Mouse (Mus musculus) stomach, embryonic 15.5 days (tissue): Measurements from ENCODE around the gene Ncoa1. TPM values are rescaled to one million over a fixed set of nuclear protein-coding genes. Genes with fewer than 3 reads are reported as not detected.
"Not testable (repeated sequence)": the region's sequence is repeated elsewhere in the genome, so short reads cannot be mapped to it uniquely, and the experiment has no call there.

Experiments
- ATAC-seq: fragments of 200-750 bp; cut with Nextera tagmentation; 2 replicates; pipeline ENCODE4 v1.8.0; 2017; ENCODE audit warnings: low read depth, moderate number of reproducible peaks, moderate TSS enrichment; ENCODE audit not compliant: insufficient read depth, low FRiP score
- H3K27ac ChIP-seq: fragments of 300-500 bp; sonication (generic); 2 replicates; pipeline ENCODE4 v1.5.1; 2015; ENCODE audit warnings: mild to moderate bottlenecking, inconsistent platforms
- H3K27me3 ChIP-seq: fragments of 300-500 bp; sonication (generic); replicated peaks from 2 replicates; pipeline ENCODE4 v1.6.1; 2015; ENCODE audit warnings: inconsistent platforms
- H3K36me3 ChIP-seq: fragments of 300-500 bp; sonication (generic); 2 replicates; pipeline ENCODE4 v1.6.1; 2015; ENCODE audit warnings: inconsistent platforms
- H3K4me1 ChIP-seq: fragments of 300-500 bp; sonication (generic); 2 replicates; pipeline ENCODE4 v1.6.1; 2015; ENCODE audit warnings: inconsistent platforms
- H3K4me2 ChIP-seq: fragments of 300-500 bp; sonication (generic); 2 replicates; pipeline ENCODE4 v1.6.1; 2015; ENCODE audit warnings: mild to moderate bottlenecking, inconsistent platforms
- H3K4me3 ChIP-seq: fragments of 300-500 bp; sonication (generic); replicated peaks from 2 replicates; pipeline ENCODE4 v1.5.1; 2015; ENCODE audit warnings: inconsistent platforms
- H3K9ac ChIP-seq: fragments of 300-500 bp; sonication (generic); 2 replicates; pipeline ENCODE4 v1.6.1; 2015; ENCODE audit warnings: inconsistent platforms
- H3K9me3 ChIP-seq: fragments of 300-500 bp; sonication (generic); 2 replicates; pipeline ENCODE4 v1.6.1; 2016; ENCODE audit warnings: inconsistent platforms
- WGBS: fragments of 180-500 bp; shearing (Covaris S2); methylation state at CpG from one replicate; pipeline ENCODE4 v1.1.7; 2015; 5-methylcytosine and 5-hydroxymethylcytosine counted together
- polyA plus RNA-seq: library from polyadenylated mRNA; unstranded; fragments of >200 nt; fragmentation: Nextera tagmentation; extraction: Ambion mirVana; gene quantifications from 2 replicates; pipeline ENCODE4 v1.2.1, GENCODE M21; 2015

Gene Ncoa1
- polyA plus RNA-seq, 1 experiment from 2014 or later: 8.3 TPM

DNA sequence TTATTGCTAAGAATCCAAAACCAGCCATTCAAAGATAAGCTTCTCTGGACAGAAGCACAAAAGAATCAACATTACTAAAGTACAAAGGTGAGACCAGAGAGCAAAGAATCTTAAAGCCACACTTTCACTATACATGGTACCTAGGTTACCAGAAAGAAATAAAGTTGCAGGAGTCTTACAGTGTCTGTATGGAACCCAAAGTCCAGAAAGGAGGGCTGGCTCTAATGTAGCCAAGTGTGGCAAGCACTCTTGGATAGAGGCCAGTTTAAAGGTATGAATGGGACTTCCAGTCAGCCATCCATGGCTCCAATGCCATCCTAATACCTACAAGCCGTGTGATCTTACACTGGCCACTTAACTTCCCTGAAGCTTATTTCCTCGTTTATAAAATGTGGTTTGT, 7.9 kb downstream of the Ncoa1 start:
- no peak overlapping the region for H3K9ac ChIP-seq
- 52% methylated on average over 2 of the region's 2 CpGs for WGBS
- no peak overlapping the region for H3K27ac ChIP-seq
- no peak overlapping the region for H3K4me3 ChIP-seq
- no peaks in the 10 kb centered on the region for H3K36me3 ChIP-seq
- ATAC-seq: no peak
- no peaks in the 10 kb centered on the region for H3K4me1 ChIP-seq
- no peaks in the 10 kb centered on the region for H3K27me3 ChIP-seq
- H3K9me3 ChIP-seq: no peaks in the 10 kb centered on the region
- no peak overlapping the region for H3K4me2 ChIP-seq

DNA sequence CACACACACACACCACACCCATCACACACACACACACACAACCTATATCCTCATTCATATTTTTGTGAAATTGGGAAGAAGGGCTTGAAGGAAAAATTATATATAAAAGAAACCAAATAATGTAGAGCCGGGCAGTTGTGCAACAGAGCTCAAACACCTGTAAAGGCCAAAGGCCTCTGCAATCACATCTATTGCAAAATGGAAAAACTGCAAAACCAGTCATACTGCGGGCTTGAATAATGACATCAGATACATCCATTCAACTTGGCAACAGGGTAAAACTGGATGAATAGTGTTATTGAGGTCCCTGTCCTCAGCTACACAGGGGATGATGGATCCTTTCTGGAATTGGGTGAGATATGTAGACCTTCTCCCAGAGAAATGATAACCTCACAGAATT, 13.3 kb downstream of the Ncoa1 start:
- Histone ChIP-seq H3K27ac (no peak overlapping the region), H3K4me1 (no peaks in the 10 kb centered on the region), H3K4me3 (no peak overlapping the region), H3K4me2 (no peak overlapping the region), H3K9ac (no peak overlapping the region), H3K27me3 (no peaks in the 10 kb centered on the region), H3K9me3 (no peaks in the 10 kb centered on the region), H3K36me3 (no peaks in the 10 kb centered on the region)
- 70% methylated on average over 2 of the region's 2 CpGs for WGBS
- ATAC-seq: no peak

DNA sequence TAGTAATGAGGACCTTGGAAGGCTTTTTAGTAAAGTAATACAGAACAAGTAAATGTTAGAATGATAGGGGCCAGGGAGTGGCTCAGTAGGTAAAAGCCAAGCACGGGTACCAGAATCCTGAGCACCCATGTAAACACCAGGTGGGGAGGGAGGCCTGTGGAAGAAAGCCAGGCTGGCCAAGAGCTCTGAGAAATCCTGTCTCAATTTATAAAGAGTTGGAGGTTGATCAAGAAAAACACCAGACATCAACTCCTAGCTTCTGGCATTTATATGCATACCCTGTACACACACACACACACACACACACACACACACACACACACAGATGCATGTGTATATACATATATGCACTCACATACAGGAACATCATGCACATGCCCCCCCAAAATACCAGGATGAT, 14.6 kb downstream of the Ncoa1 start:
- Histone ChIP-seq H3K9me3 (no peaks in the 10 kb centered on the region), H3K27ac (no peak overlapping the region), H3K27me3 (no peaks in the 10 kb centered on the region), H3K4me2 (no peak overlapping the region), H3K4me3 (no peak overlapping the region), H3K4me1 (no peaks in the 10 kb centered on the region), H3K36me3 (no peaks in the 10 kb centered on the region), H3K9ac (no peak overlapping the region)
- WGBS: 56% methylated on average over 1 of the region's 1 CpGs
- no peak for ATAC-seq

DNA sequence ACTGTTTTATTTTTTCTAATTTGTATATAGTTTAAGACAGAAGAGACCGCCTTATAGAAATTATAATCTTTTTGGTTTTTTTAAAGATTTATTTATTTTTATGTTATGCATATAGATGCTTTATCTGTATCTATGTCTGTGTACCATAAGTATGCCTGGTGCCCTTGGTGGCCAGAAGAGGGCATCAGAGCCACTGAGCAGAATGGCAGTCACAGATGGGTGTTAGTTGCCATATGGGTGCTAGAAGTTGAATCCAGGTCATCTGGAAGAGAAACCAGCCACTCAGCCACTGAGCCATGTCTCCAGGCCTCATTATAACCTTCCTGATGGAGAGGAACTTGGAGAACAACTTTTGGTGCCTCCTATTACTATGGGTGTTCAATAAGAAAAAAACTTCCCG, 16.0 kb downstream of the Ncoa1 start:
- Histone ChIP-seq H3K27me3 (no peaks in the 10 kb centered on the region), H3K27ac (no peak overlapping the region), H3K9ac (no peak overlapping the region), H3K4me1 (no peaks in the 10 kb centered on the region), H3K36me3 (no peaks in the 10 kb centered on the region), H3K4me2 (no peak overlapping the region), H3K4me3 (no peak overlapping the region), H3K9me3 (no peaks in the 10 kb centered on the region)
- 90% methylated on average over 2 of the region's 2 CpGs for WGBS
- ATAC-seq: no peak

DNA sequence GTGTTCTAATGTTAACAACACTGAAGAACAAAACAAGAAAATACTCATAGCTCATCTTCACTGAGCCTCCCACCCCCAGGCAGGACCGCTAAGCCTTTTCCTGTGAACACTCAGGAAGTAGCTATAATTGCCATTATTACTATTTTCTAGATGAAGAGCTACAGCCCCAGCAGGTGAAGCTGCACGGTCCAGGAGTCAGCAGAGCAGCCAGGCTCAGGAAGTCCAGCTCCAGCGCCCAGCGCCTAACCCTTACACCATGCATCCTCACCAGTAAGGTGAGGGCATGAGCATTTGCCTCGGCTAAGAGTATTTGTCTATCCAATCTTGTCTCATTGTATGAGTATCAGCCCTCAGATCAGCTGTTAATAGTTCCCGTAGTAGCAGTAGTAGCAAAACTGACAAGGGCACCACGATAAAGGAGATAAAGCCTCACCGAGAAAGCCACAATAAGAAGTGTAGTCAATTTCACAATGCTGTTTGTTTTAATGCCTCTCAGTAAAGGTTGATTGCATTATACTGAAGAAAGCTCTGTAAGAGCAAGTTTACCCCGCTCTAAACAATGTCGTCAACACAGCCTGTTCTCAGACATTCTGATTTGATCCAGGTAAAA, 21.9 kb downstream of the Ncoa1 start:
- no peak overlapping the region for H3K4me2 ChIP-seq
- H3K27me3 ChIP-seq: no peaks in the 10 kb centered on the region
- H3K9me3 ChIP-seq: no peaks in the 10 kb centered on the region
- H3K36me3 ChIP-seq: no peaks in the 10 kb centered on the region
- H3K4me1 ChIP-seq: peaks cover 6% of the 10 kb centered on the region; the same call in 1 of the 2 replicates
- no peak overlapping the region for H3K9ac ChIP-seq
- no peak overlapping the region for H3K4me3 ChIP-seq
- 68% methylated on average over 10 of the region's 10 CpGs for WGBS
- no peak for ATAC-seq
- no peak overlapping the region for H3K27ac ChIP-seq

DNA sequence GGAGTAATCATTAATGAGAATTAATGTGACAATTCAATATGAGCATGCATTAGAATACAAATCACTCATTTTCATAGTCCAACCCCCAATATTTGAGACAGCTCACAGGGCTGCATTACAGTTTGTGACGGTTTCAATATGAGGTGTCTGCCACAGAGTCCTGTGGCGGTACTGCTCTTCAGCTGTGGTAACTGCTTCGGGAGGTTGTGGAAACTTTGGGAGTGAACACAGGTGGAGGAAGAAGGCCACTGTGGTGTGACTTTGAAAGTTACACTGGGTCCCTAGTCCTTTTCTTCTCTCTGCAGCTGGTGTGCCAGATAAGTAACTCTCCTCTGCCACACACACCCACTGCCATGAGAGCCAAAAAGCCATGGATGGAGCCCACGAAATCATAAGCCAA, 22.7 kb downstream of the Ncoa1 start:
- Histone ChIP-seq H3K27me3 (no peaks in the 10 kb centered on the region), H3K36me3 (no peaks in the 10 kb centered on the region), H3K4me3 (no peak overlapping the region), H3K4me2 (no peak overlapping the region), H3K4me1 (peaks cover 6% of the 10 kb centered on the region; the same call in 1 of the 2 replicates), H3K27ac (no peak overlapping the region), H3K9ac (no peak overlapping the region), H3K9me3 (no peaks in the 10 kb centered on the region)
- no peak for ATAC-seq
- 82% methylated on average over 4 of the region's 4 CpGs for WGBS

DNA sequence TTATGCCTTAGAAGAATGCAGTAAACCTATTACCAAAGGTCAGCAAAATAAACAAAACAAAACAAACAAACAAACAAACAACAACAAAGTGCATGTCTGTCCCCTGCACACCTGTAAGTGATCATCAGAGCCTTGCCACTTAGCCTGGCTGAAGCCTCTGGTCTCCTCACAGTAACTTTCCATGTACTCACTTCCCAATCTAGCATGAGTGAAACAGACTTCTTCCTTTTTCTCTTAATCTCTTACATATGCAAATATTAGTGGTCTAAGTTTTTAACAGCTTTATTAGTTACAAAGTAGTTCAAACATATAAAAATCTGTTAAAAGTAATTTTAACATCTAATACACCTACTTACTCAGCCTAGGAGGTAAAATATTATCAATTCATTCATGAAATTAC, 24.7 kb downstream of the Ncoa1 start:
- peaks cover 6% of the 10 kb centered on the region; the same call in 1 of the 2 replicates for H3K4me1 ChIP-seq
- H3K27me3 ChIP-seq: no peaks in the 10 kb centered on the region
- no peak overlapping the region for H3K27ac ChIP-seq
- no peaks in the 10 kb centered on the region for H3K9me3 ChIP-seq
- no peak overlapping the region for H3K4me2 ChIP-seq
- H3K36me3 ChIP-seq: no peaks in the 10 kb centered on the region
- no peak overlapping the region for H3K4me3 ChIP-seq
- H3K9ac ChIP-seq: no peak overlapping the region
- ATAC-seq: no peak

DNA sequence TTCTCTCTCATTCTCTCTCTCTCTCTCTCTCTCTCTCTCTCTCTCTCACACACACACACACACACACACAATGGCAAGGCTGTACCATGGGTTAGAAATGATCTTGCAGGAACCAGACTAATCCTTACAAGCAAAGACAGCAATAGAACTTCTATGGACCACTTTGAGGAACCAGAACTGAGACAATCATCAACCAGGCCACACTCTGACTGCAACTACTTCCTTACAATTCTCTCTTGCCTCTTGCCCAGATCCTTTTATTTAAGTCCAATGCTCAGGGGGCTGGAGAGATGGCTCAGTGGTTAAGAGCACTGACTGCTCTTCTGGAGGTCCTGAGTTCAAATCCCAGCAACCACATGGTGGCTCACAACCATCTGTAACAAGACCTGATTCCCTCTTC, 26.5 kb downstream of the Ncoa1 start:
- not testable (repeated sequence) for ATAC-seq, H3K4me1 ChIP-seq, H3K27ac ChIP-seq, H3K9ac ChIP-seq, H3K27me3 ChIP-seq, H3K4me2 ChIP-seq, H3K9me3 ChIP-seq, H3K36me3 ChIP-seq, H3K4me3 ChIP-seq

DNA sequence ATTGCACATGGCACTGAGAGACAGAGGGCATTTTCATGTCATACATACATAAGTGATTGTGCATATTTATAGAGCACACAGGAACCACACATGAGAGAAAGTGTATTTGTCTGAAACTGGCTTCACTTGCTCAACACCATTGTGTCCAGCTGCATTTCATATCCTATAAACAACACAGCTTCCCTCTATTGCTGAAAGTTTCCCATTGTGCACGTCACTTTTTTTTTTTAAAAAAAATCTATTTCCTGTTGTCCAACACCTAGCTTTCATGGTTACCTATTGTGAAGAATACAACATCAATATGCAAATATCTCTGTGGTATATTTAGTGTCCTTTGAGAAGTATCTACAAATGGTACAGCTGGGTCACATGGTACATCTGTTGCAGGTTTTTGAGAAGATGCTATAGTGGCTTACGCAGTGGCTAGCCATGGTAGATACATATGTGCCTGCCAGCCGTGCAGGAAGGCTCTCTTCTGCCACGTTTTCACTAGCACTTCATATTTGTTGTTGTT, 28.8 kb downstream of the Ncoa1 start:
- no peaks in the 10 kb centered on the region for H3K4me1 ChIP-seq
- no peak overlapping the region for H3K4me3 ChIP-seq
- no peak for ATAC-seq
- H3K27ac ChIP-seq: no peak overlapping the region
- no peak overlapping the region for H3K4me2 ChIP-seq
- H3K36me3 ChIP-seq: no peaks in the 10 kb centered on the region
- 78% methylated on average over 4 of the region's 4 CpGs for WGBS
- H3K9me3 ChIP-seq: no peaks in the 10 kb centered on the region
- H3K9ac ChIP-seq: no peak overlapping the region
- no peaks in the 10 kb centered on the region for H3K27me3 ChIP-seq

DNA sequence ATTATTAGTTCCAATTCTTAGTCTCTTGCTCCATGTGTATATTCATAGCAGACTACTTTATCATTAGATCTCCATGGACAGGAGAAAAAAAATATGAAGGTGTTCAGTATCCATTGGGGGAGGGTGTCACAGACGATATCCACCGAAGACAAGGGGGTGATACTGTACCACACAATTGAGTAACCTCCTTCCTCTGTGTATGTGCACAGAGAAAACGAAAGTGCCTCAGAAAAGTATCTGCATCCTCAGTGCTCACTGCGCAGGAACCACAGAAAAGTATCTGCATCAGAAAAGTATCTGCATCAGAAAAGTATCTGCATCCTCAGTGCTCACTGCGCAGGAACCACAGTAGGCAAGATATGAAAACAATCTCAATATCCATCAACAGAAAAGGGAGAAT, 32.0 kb downstream of the Ncoa1 start:
- no peak for ATAC-seq
- Histone ChIP-seq H3K4me1 (no peaks in the 10 kb centered on the region), H3K9me3 (no peaks in the 10 kb centered on the region), H3K27me3 (no peaks in the 10 kb centered on the region), H3K36me3 (no peaks in the 10 kb centered on the region), H3K4me2 (no peak overlapping the region), H3K27ac (no peak overlapping the region), H3K4me3 (no peak overlapping the region), H3K9ac (no peak overlapping the region)
- WGBS: 84% methylated on average over 5 of the region's 5 CpGs

DNA sequence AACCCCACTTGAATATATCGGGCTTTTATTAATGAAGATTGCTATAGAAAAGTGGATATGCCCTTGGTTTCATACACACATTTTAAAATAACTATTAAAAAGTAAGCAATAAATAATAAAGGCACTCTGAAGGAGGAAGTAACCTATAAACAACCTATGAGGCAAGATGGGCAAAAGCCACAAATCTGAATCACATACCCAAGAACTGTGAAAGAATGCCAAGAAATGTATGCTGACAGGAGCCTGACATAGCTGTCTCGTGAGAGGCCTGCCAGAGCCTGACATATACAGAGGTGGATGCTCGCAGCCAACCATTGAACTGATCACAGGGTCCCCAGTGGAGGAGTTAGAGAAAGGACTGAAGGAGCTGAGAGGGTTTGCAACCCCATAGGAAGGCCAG, 35.5 kb downstream of the Ncoa1 start:
- Histone ChIP-seq H3K4me1 (no peaks in the 10 kb centered on the region), H3K9ac (no peak overlapping the region), H3K27ac (no peak overlapping the region), H3K27me3 (no peaks in the 10 kb centered on the region), H3K9me3 (no peaks in the 10 kb centered on the region), H3K4me3 (no peak overlapping the region), H3K4me2 (no peak overlapping the region), H3K36me3 (no peaks in the 10 kb centered on the region)
- ATAC-seq: no peak
- WGBS: 84% methylated on average over 3 of the region's 3 CpGs

DNA sequence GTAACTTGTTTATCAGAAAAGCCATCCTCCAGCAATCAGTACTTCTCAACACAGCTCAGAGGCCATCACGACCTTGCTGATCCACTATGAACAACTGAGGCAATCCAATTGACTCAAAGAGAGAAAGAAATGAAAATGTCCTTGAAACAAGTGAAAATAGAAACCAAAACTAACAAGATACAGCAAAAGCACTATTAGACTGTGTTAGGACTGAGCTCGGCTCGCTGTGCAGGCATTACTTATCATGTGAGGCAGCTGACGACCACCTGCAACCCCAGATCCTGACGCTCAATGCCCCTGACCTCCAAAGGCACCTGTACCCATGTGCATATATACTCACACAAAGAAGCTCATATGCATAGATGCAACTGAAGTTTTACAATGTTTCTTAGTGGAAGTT, 40.8 kb downstream of the Ncoa1 start:
- H3K27me3 ChIP-seq: no peaks in the 10 kb centered on the region
- no peaks in the 10 kb centered on the region for H3K4me1 ChIP-seq
- WGBS: 74% methylated on average over 5 of the region's 5 CpGs
- no peak overlapping the region for H3K27ac ChIP-seq
- H3K9me3 ChIP-seq: no peaks in the 10 kb centered on the region
- H3K4me3 ChIP-seq: no peak overlapping the region
- no peak for ATAC-seq
- no peak overlapping the region for H3K9ac ChIP-seq
- no peak overlapping the region for H3K4me2 ChIP-seq
- H3K36me3 ChIP-seq: no peaks in the 10 kb centered on the region

DNA sequence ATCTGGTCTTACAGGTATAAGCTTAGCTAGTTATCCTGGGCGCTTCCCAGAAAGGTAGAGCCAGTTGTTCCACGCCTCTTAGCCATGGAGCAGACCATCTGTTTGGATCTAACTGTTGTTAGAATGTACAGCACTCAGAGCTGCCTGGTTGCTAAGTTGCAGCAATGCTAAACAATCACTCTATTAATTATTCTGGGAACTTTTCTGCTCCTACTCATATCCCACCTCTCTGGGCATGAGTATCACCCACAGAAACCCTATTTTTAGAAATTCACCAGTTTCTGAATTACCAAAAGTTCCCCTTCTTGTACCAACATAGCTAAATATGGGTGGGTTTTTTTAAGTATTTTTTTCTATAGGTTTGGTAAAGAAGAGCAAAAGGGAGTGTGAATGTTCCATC, 43.4 kb downstream of the Ncoa1 start:
- Histone ChIP-seq H3K4me2 (no peak overlapping the region), H3K9me3 (no peaks in the 10 kb centered on the region), H3K27ac (no peak overlapping the region), H3K4me3 (no peak overlapping the region), H3K36me3 (no peaks in the 10 kb centered on the region), H3K27me3 (no peaks in the 10 kb centered on the region), H3K9ac (no peak overlapping the region), H3K4me1 (no peaks in the 10 kb centered on the region)
- no peak for ATAC-seq
- WGBS: 83% methylated on average over 2 of the region's 2 CpGs
